Mouse (Mus musculus) bone marrow, adult 2 months (tissue): ENCODE measurements around the gene Snx9.

Source experiments
- CTCF ChIP-seq: fragments of 200-500 bp; IDR thresholded peaks from 2 replicates; pipeline ENCODE4 v1.5.1; 2011; ENCODE audit warnings: low read length, control low read depth; ENCODE audit not compliant: control insufficient read depth, insufficient read depth
- POLR2A ChIP-seq: fragments of 200-500 bp; IDR thresholded peaks from 2 replicates; pipeline ENCODE4 v1.6.1; 2011; ENCODE audit warnings: low read depth, mild to moderate bottlenecking, control low read depth, low read length, borderline replicate concordance; ENCODE audit not compliant: control insufficient read depth

DNA sequence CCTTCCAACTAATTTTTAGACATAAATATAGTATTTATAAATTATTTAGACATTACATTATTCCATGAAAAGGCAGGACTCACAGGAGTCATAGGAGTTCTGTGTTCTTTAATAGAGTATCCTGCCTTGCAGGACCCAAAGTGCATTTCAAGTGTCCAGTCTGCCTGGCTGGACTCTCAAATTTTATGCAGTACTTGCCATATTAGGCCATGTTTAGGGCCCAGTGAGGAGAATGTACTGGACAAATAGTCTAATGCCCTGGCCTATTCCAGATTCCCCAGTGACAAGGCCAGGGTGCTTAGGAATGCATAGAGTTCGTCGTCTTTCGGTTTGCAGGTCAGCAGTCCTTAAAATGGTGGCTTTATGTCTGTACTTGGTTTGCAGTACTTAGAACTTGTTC is 8.9 kb downstream of the Snx9 start:
- TF ChIP-seq CTCF (no peak), POLR2A (no peak)
